Mouse (Mus musculus): Measurements from ENCODE around the gene Tgm1. TPM values are rescaled to one million over a fixed set of nuclear protein-coding genes. Genes with fewer than 3 reads are reported as not detected.
A peak's percentile ranks its signal among the peaks of the same experiment; 100 is the strongest.

The Tgm1 gene
- polyA plus RNA-seq, 2 experiments from 2014 or later = not detected

- no peak for ATAC-seq
Observed at GRCm38 (mm10) chr14:55723433-55723832, 9.7 kb upstream of the Tgm1 start.

GRCm38 (mm10) chr14:55722438-55722945 lies 8.8 kb upstream of the Tgm1 start:
- no peak for ATAC-seq

DNA sequence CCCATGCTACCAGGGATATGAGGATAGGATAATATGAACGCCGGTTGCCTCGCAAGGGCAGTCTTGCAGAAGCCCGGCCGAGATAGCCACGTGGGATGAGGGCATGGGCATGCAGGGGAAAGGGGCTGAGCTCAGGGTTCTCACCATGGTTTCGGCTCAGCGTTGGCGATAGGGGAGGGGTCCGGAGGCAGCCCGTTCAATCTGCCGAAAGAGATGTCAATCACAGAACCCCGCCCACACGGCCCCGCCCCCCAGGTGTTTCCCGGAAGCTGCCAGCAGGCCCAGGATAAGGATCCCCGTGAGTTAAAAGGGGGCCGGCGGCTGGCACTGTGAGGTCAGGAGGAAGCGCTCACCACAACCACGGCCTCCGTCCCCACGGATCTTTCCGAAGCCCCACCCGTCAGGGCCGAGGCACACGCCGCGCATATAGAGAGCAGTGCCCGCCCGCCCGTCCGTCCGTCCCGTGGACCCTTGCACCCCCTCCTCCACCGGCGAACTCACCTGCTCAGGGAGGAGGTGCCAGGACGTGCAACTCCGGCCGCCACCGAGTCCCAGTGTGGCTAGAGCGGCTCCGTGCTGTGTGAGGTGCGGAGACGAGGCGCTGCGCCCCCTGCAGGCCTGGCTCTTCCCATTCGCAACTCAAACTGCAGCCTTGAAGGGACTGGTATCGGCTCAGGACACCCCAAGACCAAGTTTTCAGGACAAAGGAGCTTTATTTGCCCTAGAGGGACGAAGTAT lies 8.1 kb upstream of the Tgm1 start, which contains the start of gene Rabggta:
TSS of gene Rabggta (minus strand) at position 564 of the 738 bp plus-strand sequence.
- ATAC-seq = peak; percentile 53

DNA sequence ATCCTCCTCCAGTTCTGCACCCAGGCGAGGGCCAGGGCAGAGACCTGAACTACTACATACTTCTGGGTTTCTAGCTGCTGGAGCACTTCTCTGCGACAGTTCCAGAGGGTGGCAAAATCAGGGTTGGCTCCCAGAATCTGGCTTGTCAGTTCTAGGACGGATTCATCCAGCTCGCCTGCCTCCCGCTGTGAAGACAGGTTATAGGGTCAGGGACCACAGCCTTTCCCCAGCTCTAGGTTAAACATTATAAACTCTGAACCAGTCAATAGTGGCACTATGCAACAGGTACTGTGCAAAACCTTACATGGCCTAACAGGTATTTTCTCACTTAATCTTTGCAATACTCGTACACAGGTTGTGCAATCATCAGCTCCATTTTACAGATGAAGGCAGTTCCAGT lies 7.3 kb upstream of the Tgm1 start:
- ATAC-seq = no peak

DNA sequence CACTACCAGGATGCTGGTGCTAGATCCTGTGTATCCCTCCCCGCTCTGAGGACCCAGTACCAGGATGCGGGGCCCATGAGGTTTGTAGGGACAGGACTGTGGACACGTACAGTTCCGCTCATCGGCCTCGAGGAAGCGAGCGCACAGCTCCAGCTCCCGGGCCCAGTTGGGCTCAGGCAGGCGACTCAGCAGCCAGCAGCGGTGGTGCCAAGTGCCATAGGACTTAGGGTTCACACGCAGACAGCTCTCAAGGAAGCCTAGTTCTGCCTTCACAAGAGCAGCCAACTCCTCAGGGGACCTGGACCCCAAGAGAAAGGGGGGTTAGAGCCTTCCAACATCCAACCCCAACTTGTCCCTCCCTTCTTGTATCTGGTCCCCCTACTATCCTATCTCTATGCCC lies 6.9 kb upstream of the Tgm1 start:
- ATAC-seq = no peak

DNA sequence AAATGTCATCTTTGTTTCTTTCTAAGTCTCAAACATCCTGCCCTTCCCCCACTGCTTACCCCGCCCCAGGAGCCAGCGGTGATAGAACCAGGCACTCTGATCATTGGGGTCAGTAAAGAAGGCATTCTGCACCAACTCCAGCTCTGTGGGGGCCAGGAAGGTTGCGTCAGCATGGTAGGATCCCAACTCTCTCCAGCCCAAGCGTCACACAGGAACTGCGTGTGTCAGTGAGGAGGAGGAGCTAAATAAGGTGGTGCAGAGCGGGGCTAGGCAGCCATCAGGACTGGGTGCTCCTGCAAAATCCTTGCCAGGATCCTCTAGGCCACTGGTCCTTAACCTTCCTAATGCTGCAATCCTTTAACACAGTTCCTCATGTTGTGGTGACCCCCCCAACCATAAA lies 6.0 kb upstream of the Tgm1 start:
- no peak for ATAC-seq

GRCm38 (mm10) chr14:55716884-55717283 lies 3.2 kb upstream of the Tgm1 start:
- ATAC-seq = no peak

GRCm38 (mm10) chr14:55716271-55716670 lies 2.5 kb upstream of the Tgm1 start:
- no peak for ATAC-seq

GRCm38 (mm10) chr14:55714893-55715292 lies 1.2 kb upstream of the Tgm1 start:
- no peak for ATAC-seq

DNA sequence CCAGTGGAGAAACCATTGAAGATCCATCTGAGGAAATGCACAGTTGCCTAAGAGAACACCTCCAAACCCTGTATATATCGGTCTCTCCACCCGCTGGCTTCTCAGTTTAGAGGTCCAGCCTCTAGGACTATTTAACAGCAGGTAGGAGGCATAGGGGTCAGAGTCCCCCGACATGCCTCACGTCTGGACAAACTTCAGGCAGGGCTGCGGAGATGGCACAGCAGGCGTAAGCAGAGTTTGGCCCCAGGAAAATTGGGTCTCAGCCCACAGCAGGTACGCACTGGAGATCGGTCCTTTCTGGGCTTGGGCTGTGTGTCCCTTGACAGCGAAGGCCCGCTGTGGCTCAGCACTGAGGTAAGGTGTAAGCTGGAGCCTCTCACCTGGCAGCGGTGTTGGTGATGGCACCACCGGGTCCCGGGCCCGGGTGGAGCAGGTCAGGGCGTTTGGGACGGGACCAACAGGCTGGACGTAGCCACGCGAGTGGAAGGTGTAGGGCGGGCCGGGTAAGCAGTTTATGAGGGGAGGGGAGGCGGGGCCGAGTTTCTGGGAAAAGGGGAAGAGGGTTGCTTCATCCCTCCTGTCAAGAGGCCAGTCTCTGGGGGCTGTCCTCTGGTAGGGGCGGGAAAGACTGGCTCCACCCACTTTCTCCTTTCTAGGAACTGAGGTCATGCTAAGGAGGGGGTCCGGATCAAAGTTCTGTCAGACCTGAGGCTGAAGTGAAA lies 558 bp downstream of the Tgm1 start:
- ATAC-seq = no peak

DNA sequence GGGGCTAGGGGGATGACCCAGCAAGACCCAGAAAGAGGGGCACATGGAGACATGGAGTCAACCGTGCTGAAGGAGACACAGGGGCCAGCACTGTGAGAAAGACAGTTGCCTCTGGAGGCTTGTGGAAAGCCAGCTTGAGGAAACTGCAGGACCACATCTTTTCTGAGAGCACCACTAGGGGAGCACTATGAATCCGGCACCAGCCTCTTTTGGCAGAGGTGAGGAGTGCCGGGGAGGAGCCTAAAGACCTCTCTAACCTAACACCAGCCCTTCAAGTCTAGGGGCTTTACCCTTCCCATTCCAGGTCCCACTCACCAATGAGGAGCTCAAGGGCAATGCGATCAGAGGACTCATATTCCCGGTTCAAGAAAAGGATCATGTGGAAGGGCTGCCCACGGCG lies 1.9 kb downstream of the Tgm1 start:
- ATAC-seq = no peak

DNA sequence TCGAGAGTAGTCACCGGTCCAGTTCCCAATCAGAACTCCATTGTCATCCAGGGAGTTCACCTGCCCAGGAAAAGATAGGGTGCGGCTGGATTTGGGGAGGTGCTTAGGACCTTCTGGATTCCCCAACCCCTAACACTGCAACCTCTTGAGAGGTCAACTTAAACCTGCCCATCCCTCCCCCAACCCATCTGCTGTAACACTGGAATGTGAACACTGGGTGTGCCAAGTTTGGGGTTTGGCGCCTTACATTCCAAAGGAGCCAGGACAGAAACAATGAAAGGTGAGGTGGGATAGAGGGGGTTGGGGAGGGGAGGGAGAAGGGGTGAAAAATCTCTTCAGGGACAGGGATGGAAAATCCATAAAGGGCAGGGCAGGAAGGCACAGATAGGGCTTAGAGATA lies 4.2 kb downstream of the Tgm1 start:
- ATAC-seq = no peak

GRCm38 (mm10) chr14:55707397-55707796 lies 6.3 kb downstream of the Tgm1 start:
- ATAC-seq = no peak

GRCm38 (mm10) chr14:55706051-55706600 lies 7.6 kb downstream of the Tgm1 start:
- ATAC-seq = no peak

GRCm38 (mm10) chr14:55702761-55703160 lies 11.0 kb downstream of the Tgm1 start:
- no peak for ATAC-seq

- no peak for ATAC-seq
Observed at GRCm38 (mm10) chr14:55701131-55701530, 12.6 kb downstream of the Tgm1 start.

DNA sequence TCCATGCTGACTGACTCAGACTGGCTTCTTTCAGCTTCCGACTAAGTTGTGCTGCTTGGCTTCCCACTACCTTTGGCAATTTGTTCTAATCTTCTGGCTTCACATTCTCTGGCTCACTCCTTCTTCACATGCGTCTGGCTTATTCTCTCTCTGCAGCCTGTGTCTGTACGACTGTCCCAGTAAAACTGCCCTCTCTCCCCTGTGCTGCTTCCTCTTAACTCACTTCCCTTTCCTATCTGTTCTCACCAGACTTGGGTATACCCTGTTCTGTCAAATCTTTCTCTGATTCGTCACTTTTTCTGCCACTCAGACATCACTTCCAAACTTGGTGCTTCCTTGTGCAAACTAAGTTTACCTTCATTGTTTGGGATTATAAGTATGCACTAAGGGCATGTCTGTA lies 16.5 kb downstream of the Tgm1 start:
- no peak for ATAC-seq

DNA sequence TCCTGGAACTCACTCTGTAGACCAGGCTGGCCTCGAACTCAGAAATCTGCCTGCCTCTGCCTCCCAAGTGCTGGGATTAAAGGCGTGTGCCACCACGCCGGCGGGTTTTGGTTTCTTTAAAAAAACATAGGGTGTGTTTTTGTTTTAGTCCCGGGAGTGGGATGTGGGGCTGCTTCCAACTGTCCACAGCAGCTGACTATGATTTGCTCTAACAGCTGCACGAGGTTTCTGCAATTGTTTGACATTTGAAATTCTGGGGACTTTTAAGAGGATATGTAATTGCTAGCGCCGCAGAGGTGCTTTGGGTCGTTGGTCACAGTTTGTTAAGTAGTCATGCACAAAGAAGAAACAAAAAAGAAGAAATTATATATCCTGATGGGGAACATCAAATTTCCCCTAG lies 24.3 kb downstream of the Tgm1 start:
- no peak for ATAC-seq

DNA sequence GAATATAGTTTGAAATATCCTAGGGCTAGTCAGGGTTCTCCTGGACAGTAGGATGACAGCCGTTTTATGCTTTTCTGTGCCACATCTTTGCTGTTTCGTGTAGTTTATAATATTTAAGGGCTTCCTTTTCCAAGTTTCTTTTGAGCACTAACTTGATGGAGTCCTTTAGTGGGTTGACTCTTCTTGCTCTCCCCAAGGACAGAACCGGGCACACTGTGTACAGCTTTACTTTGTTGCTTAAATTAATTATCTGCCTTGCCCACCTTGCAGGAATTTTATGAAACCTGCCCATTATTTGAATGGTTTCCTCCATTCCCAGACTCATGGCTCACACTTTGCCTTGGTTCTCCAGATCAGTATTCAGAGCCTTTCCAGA lies 31.6 kb downstream of the Tgm1 start:
- no peak for ATAC-seq

GRCm38 (mm10) chr14:55681160-55682117 lies 32.3 kb downstream of the Tgm1 start, which contains the start of gene Tinf2:
Tinf2 (minus strand) TSS chr14:55681820.
- ATAC-seq = peak; percentile 93

- no peak for ATAC-seq
Observed at GRCm38 (mm10) chr14:55677615-55678014, 36.1 kb downstream of the Tgm1 start.

DNA sequence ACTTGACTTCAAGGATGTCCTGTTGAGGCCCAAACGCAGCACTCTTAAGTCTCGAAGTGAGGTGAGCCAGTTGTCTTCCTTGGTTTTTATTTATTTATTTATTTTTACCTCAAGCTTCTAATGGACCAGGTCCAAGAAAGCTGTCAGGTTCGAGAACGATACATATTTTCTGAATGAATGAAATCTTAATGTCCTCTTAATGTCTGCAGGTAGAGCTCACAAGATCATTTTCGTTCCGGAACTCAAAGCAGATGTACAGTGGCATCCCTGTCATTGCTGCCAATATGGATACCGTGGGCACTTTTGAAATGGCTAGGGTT lies 41.0 kb downstream of the Tgm1 start:
- ATAC-seq = no peak

Data from activated CD4-positive, CD25-positive, alpha-beta regulatory T cell, adult 4 months (primary cell).